Mouse (Mus musculus): Measurements from ENCODE around the gene Insyn1. TPM values are rescaled to one million over a fixed set of nuclear protein-coding genes. Genes with fewer than 3 reads are reported as not detected.

Gene Insyn1
- polyA plus RNA-seq, 1 experiment from 2014 or later: 0.19 TPM

- no peak overlapping the region for H3K9ac ChIP-seq
- no peak for ATAC-seq
- H3K9me3 ChIP-seq (replicated peaks): no peaks in the 10 kb centered on the region
- no peak overlapping the region for H3K27ac ChIP-seq
- no peak overlapping the region for H3K4me3 ChIP-seq
- H3K36me3 ChIP-seq: no peaks in the 10 kb centered on the region
- WGBS (ENCODE audit: insufficient replicate concordance): 21% methylated on average over 3 of the region's 3 CpGs
- peaks cover 8% of the 10 kb centered on the region; the same call in 1 of the 2 replicates for H3K27me3 ChIP-seq (replicated peaks)
- no peak overlapping the region for H3K4me2 ChIP-seq
- no peaks in the 10 kb centered on the region for H3K4me1 ChIP-seq
Measured at GRCm38 (mm10) chr9:58454886-58455285, 33.5 kb upstream of the Insyn1 start.

- no peak for ATAC-seq
- H3K27me3 ChIP-seq (replicated peaks): peaks cover 8% of the 10 kb centered on the region; the same call in 1 of the 2 replicates
- 29% methylated on average over 13 of the region's 13 CpGs for WGBS (ENCODE audit: insufficient replicate concordance)
Measured at GRCm38 (mm10) chr9:58455798-58456197, 32.6 kb upstream of the Insyn1 start.

GRCm38 (mm10) chr9:58457481-58457955 lies 30.9 kb upstream of the Insyn1 start:
- no peak overlapping the region for H3K4me3 ChIP-seq
- H3K27ac ChIP-seq: no peak overlapping the region
- no peak overlapping the region for H3K4me2 ChIP-seq
- no peaks in the 10 kb centered on the region for H3K36me3 ChIP-seq
- no peaks in the 10 kb centered on the region for H3K4me1 ChIP-seq
- 58% methylated on average over 7 of the region's 7 CpGs for WGBS (ENCODE audit: insufficient replicate concordance)
- no peak for ATAC-seq
- H3K9me3 ChIP-seq (replicated peaks): no peaks in the 10 kb centered on the region
- H3K27me3 ChIP-seq (replicated peaks): peaks cover 8% of the 10 kb centered on the region; the same call in 1 of the 2 replicates
- H3K9ac ChIP-seq: no peak overlapping the region

More at GRCm38 (mm10) chr9:58455798-58456197, 32.6 kb upstream of the Insyn1 start:
- Histone ChIP-seq H3K9me3 (replicated peaks) (no peaks in the 10 kb centered on the region), H3K27ac (no peak overlapping the region), H3K4me3 (no peak overlapping the region), H3K4me1 (no peaks in the 10 kb centered on the region), H3K9ac (no peak overlapping the region), H3K36me3 (no peaks in the 10 kb centered on the region), H3K4me2 (no peak overlapping the region)

- Histone ChIP-seq H3K9ac (no peak overlapping the region), H3K4me3 (no peak overlapping the region), H3K27ac (no peak overlapping the region), H3K36me3 (no peaks in the 10 kb centered on the region), H3K4me2 (no peak overlapping the region), H3K4me1 (no peaks in the 10 kb centered on the region), H3K27me3 (replicated peaks) (peaks cover 8% of the 10 kb centered on the region; the same call in 1 of the 2 replicates), H3K9me3 (replicated peaks) (no peaks in the 10 kb centered on the region)
- ATAC-seq: no peak
- WGBS (ENCODE audit: insufficient replicate concordance): 60% methylated on average over 3 of the region's 3 CpGs
Measured at GRCm38 (mm10) chr9:58458341-58458740, 30.1 kb upstream of the Insyn1 start.

GRCm38 (mm10) chr9:58458856-58459553 lies 29.4 kb upstream of the Insyn1 start:
- ATAC-seq: no peak
- Histone ChIP-seq H3K9ac (no peak overlapping the region), H3K4me2 (no peak overlapping the region), H3K9me3 (replicated peaks) (no peaks in the 10 kb centered on the region), H3K27ac (no peak overlapping the region), H3K4me3 (no peak overlapping the region), H3K36me3 (no peaks in the 10 kb centered on the region), H3K27me3 (replicated peaks) (peaks cover 8% of the 10 kb centered on the region; the same call in 1 of the 2 replicates), H3K4me1 (no peaks in the 10 kb centered on the region)
- WGBS (ENCODE audit: insufficient replicate concordance): 56% methylated on average over 6 of the region's 6 CpGs

- WGBS (ENCODE audit: insufficient replicate concordance): 51% methylated on average over 5 of the region's 5 CpGs
- Histone ChIP-seq H3K27ac (no peak overlapping the region), H3K9me3 (replicated peaks) (no peaks in the 10 kb centered on the region), H3K9ac (no peak overlapping the region), H3K4me2 (no peak overlapping the region), H3K27me3 (replicated peaks) (no peaks in the 10 kb centered on the region), H3K36me3 (no peaks in the 10 kb centered on the region), H3K4me3 (no peak overlapping the region), H3K4me1 (no peaks in the 10 kb centered on the region)
- no peak for ATAC-seq
Measured at GRCm38 (mm10) chr9:58467345-58468025, 20.9 kb upstream of the Insyn1 start.

GRCm38 (mm10) chr9:58470466-58470865 lies 17.9 kb upstream of the Insyn1 start:
- Histone ChIP-seq H3K27ac (no peak overlapping the region), H3K4me2 (no peak overlapping the region), H3K9ac (no peak overlapping the region), H3K4me1 (no peaks in the 10 kb centered on the region), H3K36me3 (no peaks in the 10 kb centered on the region), H3K4me3 (no peak overlapping the region), H3K9me3 (replicated peaks) (no peaks in the 10 kb centered on the region), H3K27me3 (replicated peaks) (0 out of 2 replicates have a peak, but pooled peaks cover 12% of the 10 kb centered on the region)
- ATAC-seq: no peak
- WGBS (ENCODE audit: insufficient replicate concordance): 55% methylated on average over 6 of the region's 6 CpGs

GRCm38 (mm10) chr9:58473211-58473815 lies 15.1 kb upstream of the Insyn1 start:
- Histone ChIP-seq H3K4me1 (no peaks in the 10 kb centered on the region), H3K9ac (no peak overlapping the region)
- no peak for ATAC-seq

GRCm38 (mm10) chr9:58487076-58487475 lies 1.3 kb upstream of the Insyn1 start:
- no peak for ATAC-seq
- Histone ChIP-seq H3K9ac (no peak overlapping the region), H3K9me3 (replicated peaks) (no peaks in the 10 kb centered on the region), H3K27ac (no peak overlapping the region), H3K4me1 (peaks cover 8% of the 10 kb centered on the region; the same call in 1 of the 2 replicates), H3K4me2 (no peak overlapping the region), H3K27me3 (replicated peaks) (peaks cover 86% of the 10 kb centered on the region), H3K36me3 (no peaks in the 10 kb centered on the region), H3K4me3 (no peak overlapping the region)
- WGBS (ENCODE audit: insufficient replicate concordance): 14% methylated on average over 3 of the region's 3 CpGs

More at GRCm38 (mm10) chr9:58473211-58473815, 15.1 kb upstream of the Insyn1 start:
- H3K9me3 ChIP-seq (replicated peaks): no peaks in the 10 kb centered on the region
- peaks cover 28% of the 10 kb centered on the region; the same call in 1 of the 2 replicates for H3K27me3 ChIP-seq (replicated peaks)
- H3K4me2 ChIP-seq: no peak overlapping the region
- WGBS (ENCODE audit: insufficient replicate concordance): 57% methylated on average over 8 of the region's 8 CpGs
- H3K27ac ChIP-seq: no peak overlapping the region
- no peak overlapping the region for H3K4me3 ChIP-seq
- no peaks in the 10 kb centered on the region for H3K36me3 ChIP-seq

GRCm38 (mm10) chr9:58489133-58489864 lies 896 bp downstream of the Insyn1 start:
- Histone ChIP-seq H3K36me3 (no peaks in the 10 kb centered on the region), H3K9me3 (replicated peaks) (no peaks in the 10 kb centered on the region), H3K27me3 (replicated peaks) (peaks cover 82% of the 10 kb centered on the region), H3K4me3 (peak overlapping the region; percentile 49), H3K4me2 (peak overlapping the region; percentile 66), H3K27ac (no peak overlapping the region), H3K9ac (no peak overlapping the region), H3K4me1 (peaks cover 8% of the 10 kb centered on the region; the same call in 1 of the 2 replicates)
- WGBS (ENCODE audit: insufficient replicate concordance): 10% methylated on average over 13 of the region's 13 CpGs
- no peak for ATAC-seq

GRCm38 (mm10) chr9:58489865-58490165 lies 1.4 kb downstream of the Insyn1 start:
- no peak overlapping the region for H3K27ac ChIP-seq
- H3K36me3 ChIP-seq: no peaks in the 10 kb centered on the region
- ATAC-seq: no peak

More at GRCm38 (mm10) chr9:58489865-58490165, 1.4 kb downstream of the Insyn1 start:
- Histone ChIP-seq H3K4me2 (no peak overlapping the region), H3K9ac (no peak overlapping the region), H3K4me3 (no peak overlapping the region), H3K4me1 (peaks cover 8% of the 10 kb centered on the region; the same call in 1 of the 2 replicates), H3K27me3 (replicated peaks) (peaks cover 81% of the 10 kb centered on the region), H3K9me3 (replicated peaks) (no peaks in the 10 kb centered on the region)
- 12% methylated on average over 7 of the region's 7 CpGs for WGBS (ENCODE audit: insufficient replicate concordance)
